Comparison of ENCODE assay signal across 18 mouse cellular contexts in the genomic region with DNA sequence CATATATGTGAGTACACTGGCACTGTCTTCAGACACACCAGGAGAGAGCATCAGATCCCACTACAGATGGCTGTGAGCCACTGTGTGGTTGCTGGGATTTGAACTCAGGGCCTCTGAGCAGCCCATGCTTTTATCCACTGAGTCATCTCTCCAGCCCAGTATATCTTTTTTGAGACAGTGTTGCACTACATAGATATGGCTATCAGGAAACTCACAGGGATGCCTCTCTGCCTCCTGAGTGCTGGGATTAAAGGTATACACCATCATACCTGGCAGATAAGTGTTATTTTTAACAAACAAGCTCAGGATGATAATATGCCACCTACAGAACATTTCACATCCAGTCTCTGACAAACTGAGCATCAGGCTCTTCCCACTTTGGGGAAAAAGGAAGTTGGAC.
"Had no signal": no experiment of that assay in that cellular context is flagged by ENCODE, and none has a peak within 500 bp of the region (broad histone marks: within the 10 kb centered on the region; RNA-seq: fewer than 3 reads in every experiment).

No protein-coding gene starts in this region.

- DNase-seq: kidney, adult 2 months; kidney, postnatal 10 days; kidney, postnatal 36 days; layer of hippocampus, postnatal 36 days; lung, adult 18-20 months; lung, postnatal 10 days; lung, postnatal 36 days; thymus, adult 18-20 months; thymus, postnatal 14 days; thymus, postnatal 4 days had no signal

- H3K27ac ChIP-seq: kidney, embryonic 15.5 days; left cerebral cortex, adult 2 months; lung, embryonic 15.5 days; midbrain, embryonic 10.5 days; midbrain, embryonic 13.5 days had no signal

- H3K4me2 ChIP-seq: kidney, embryonic 15.5 days; lung, embryonic 15.5 days; midbrain, embryonic 13.5 days had no signal

- H3K9me3 ChIP-seq: kidney, embryonic 15.5 days; lung, embryonic 15.5 days; megakaryocyte, embryonic 14.5 days; midbrain, embryonic 10.5 days; midbrain, embryonic 13.5 days had no signal

- H3K9ac ChIP-seq: kidney, embryonic 15.5 days; lung, embryonic 15.5 days; midbrain, embryonic 13.5 days had no signal

- H3K27me3 ChIP-seq: kidney, embryonic 15.5 days; lung, embryonic 15.5 days; megakaryocyte, embryonic 14.5 days; midbrain, embryonic 13.5 days had no signal

- ATAC-seq: intestine, postnatal 0 days; midbrain, embryonic 13.5 days; midbrain, embryonic 16.5 days had no signal

- H3K4me3 ChIP-seq: kidney, embryonic 15.5 days; left cerebral cortex, adult 2 months; lung, embryonic 15.5 days; megakaryocyte, embryonic 14.5 days; midbrain, embryonic 10.5 days; midbrain, embryonic 13.5 days had no signal

- H3K4me1 ChIP-seq: kidney, embryonic 15.5 days; lung, embryonic 15.5 days; midbrain, embryonic 10.5 days; midbrain, embryonic 13.5 days had no signal
